Mouse (Mus musculus): ENCODE measurements around the gene Ndufb8. TPM values are rescaled to one million over a fixed set of nuclear protein-coding genes. Genes with fewer than 3 reads are reported as not detected.

Ndufb8 gene
- polyA plus RNA-seq, 1 experiment: 118 TPM

- TF ChIP-seq POLR2A (IDR thresholded peaks at IDR 0.05; ENCODE audit: low read depth, low read length) (no peak), CTCF (IDR thresholded peaks at IDR 0.05; ENCODE audit: borderline replicate concordance, insufficient read depth, low read length) (no peak)
- Histone ChIP-seq H3K27ac (ENCODE audit: insufficient read depth, low read length) (no peak overlapping the region), H3K4me1 (ENCODE audit: control insufficient read depth, insufficient read depth, low read length) (no peaks in the 10 kb centered on the region), H3K4me3 (ENCODE audit: insufficient read depth, low read length) (no peak overlapping the region)
Measured at GRCm38 (mm10) chr19:44513921-44514482, 41.2 kb downstream of the Ndufb8 start.

- H3K27ac ChIP-seq (ENCODE audit: insufficient read depth, low read length): no peak overlapping the region
- H3K4me3 ChIP-seq (ENCODE audit: insufficient read depth, low read length): no peak overlapping the region
- TF ChIP-seq CTCF (IDR thresholded peaks at IDR 0.05; ENCODE audit: borderline replicate concordance, insufficient read depth, low read length): no peak
- TF ChIP-seq POLR2A (IDR thresholded peaks at IDR 0.05; ENCODE audit: low read depth, low read length): no peak
- no peaks in the 10 kb centered on the region for H3K4me1 ChIP-seq (ENCODE audit: control insufficient read depth, insufficient read depth, low read length)
Measured at GRCm38 (mm10) chr19:44513054-44513833, 42.0 kb downstream of the Ndufb8 start.

GRCm38 (mm10) chr19:44512601-44513000, 42.6 kb downstream of the Ndufb8 start:
- TF ChIP-seq POLR2A (IDR thresholded peaks at IDR 0.05; ENCODE audit: low read depth, low read length): no peak
- no peak for TF ChIP-seq CTCF (IDR thresholded peaks at IDR 0.05; ENCODE audit: borderline replicate concordance, insufficient read depth, low read length)
- Histone ChIP-seq H3K4me1 (ENCODE audit: control insufficient read depth, insufficient read depth, low read length) (no peaks in the 10 kb centered on the region), H3K4me3 (ENCODE audit: insufficient read depth, low read length) (no peak overlapping the region), H3K27ac (ENCODE audit: insufficient read depth, low read length) (no peak overlapping the region)

- no peak overlapping the region for H3K27ac ChIP-seq (ENCODE audit: insufficient read depth, low read length)
- peak overlapping the region; percentile 17 for H3K4me3 ChIP-seq (ENCODE audit: insufficient read depth, low read length)
- TF ChIP-seq POLR2A (IDR thresholded peaks at IDR 0.05; ENCODE audit: low read depth, low read length): no peak
- no peak for TF ChIP-seq CTCF (IDR thresholded peaks at IDR 0.05; ENCODE audit: borderline replicate concordance, insufficient read depth, low read length)
- H3K4me1 ChIP-seq (ENCODE audit: control insufficient read depth, insufficient read depth, low read length): no peaks in the 10 kb centered on the region
Measured at GRCm38 (mm10) chr19:44511451-44512231, 43.6 kb downstream of the Ndufb8 start.

GRCm38 (mm10) chr19:44510534-44511175, 44.6 kb downstream of the Ndufb8 start:
- TF ChIP-seq POLR2A (IDR thresholded peaks at IDR 0.05; ENCODE audit: low read depth, low read length): no peak
- no peak for TF ChIP-seq CTCF (IDR thresholded peaks at IDR 0.05; ENCODE audit: borderline replicate concordance, insufficient read depth, low read length)
- no peak overlapping the region for H3K4me3 ChIP-seq (ENCODE audit: insufficient read depth, low read length)
- no peaks in the 10 kb centered on the region for H3K4me1 ChIP-seq (ENCODE audit: control insufficient read depth, insufficient read depth, low read length)
- H3K27ac ChIP-seq (ENCODE audit: insufficient read depth, low read length): no peak overlapping the region

- TF ChIP-seq CTCF (IDR thresholded peaks at IDR 0.05; ENCODE audit: borderline replicate concordance, insufficient read depth, low read length): no peak
- TF ChIP-seq POLR2A (IDR thresholded peaks at IDR 0.05; ENCODE audit: low read depth, low read length): no peak
Measured at GRCm38 (mm10) chr19:44502741-44503140, 52.5 kb downstream of the Ndufb8 start.

GRCm38 (mm10) chr19:44501925-44502324, 53.3 kb downstream of the Ndufb8 start:
- Histone ChIP-seq H3K27ac (ENCODE audit: insufficient read depth, low read length) (no peak overlapping the region), H3K4me1 (ENCODE audit: control insufficient read depth, insufficient read depth, low read length) (no peaks in the 10 kb centered on the region), H3K4me3 (ENCODE audit: insufficient read depth, low read length) (no peak overlapping the region)
- TF ChIP-seq CTCF (IDR thresholded peaks at IDR 0.05; ENCODE audit: borderline replicate concordance, insufficient read depth, low read length) (no peak), POLR2A (IDR thresholded peaks at IDR 0.05; ENCODE audit: low read depth, low read length) (no peak)

More at GRCm38 (mm10) chr19:44502741-44503140, 52.5 kb downstream of the Ndufb8 start:
- Histone ChIP-seq H3K4me3 (ENCODE audit: insufficient read depth, low read length) (no peak overlapping the region), H3K4me1 (ENCODE audit: control insufficient read depth, insufficient read depth, low read length) (no peaks in the 10 kb centered on the region), H3K27ac (ENCODE audit: insufficient read depth, low read length) (no peak overlapping the region)

GRCm38 (mm10) chr19:44500240-44500639, 55.0 kb downstream of the Ndufb8 start:
- H3K27ac ChIP-seq (ENCODE audit: insufficient read depth, low read length): no peak overlapping the region
- no peak for TF ChIP-seq CTCF (IDR thresholded peaks at IDR 0.05; ENCODE audit: borderline replicate concordance, insufficient read depth, low read length)
- TF ChIP-seq POLR2A (IDR thresholded peaks at IDR 0.05; ENCODE audit: low read depth, low read length): no peak
- H3K4me3 ChIP-seq (ENCODE audit: insufficient read depth, low read length): no peak overlapping the region
- no peaks in the 10 kb centered on the region for H3K4me1 ChIP-seq (ENCODE audit: control insufficient read depth, insufficient read depth, low read length)

GRCm38 (mm10) chr19:44498936-44499335, 56.3 kb downstream of the Ndufb8 start:
- H3K27ac ChIP-seq (ENCODE audit: insufficient read depth, low read length): no peak overlapping the region
- H3K4me1 ChIP-seq (ENCODE audit: control insufficient read depth, insufficient read depth, low read length): no peaks in the 10 kb centered on the region
- TF ChIP-seq POLR2A (IDR thresholded peaks at IDR 0.05; ENCODE audit: low read depth, low read length): no peak
- TF ChIP-seq CTCF (IDR thresholded peaks at IDR 0.05; ENCODE audit: borderline replicate concordance, insufficient read depth, low read length): no peak
- H3K4me3 ChIP-seq (ENCODE audit: insufficient read depth, low read length): no peak overlapping the region

Other genes with a start within 250 kb of the Ndufb8 start
- gene Scd4, start 222.3 kb downstream of the Ndufb8 start, polyA plus RNA-seq (2011; ENCODE audit: insufficient read length, low read depth, missing spikeins): 0.35 and 0.72 TPM in 2 replicates
- 80.0 and 94.1 TPM in 2 replicates for gene Scd1, start 147.6 kb downstream of the Ndufb8 start, polyA plus RNA-seq (2011; ENCODE audit: insufficient read length, low read depth, missing spikeins)
- not detected in 2 replicates for gene Wnt8b, start 62.0 kb downstream of the Ndufb8 start, polyA plus RNA-seq (2011; ENCODE audit: insufficient read length, low read depth, missing spikeins)
- 0.68 and 1.1 TPM in 2 replicates for gene Sec31b, start 9.6 kb downstream of the Ndufb8 start, polyA plus RNA-seq (2011; ENCODE audit: insufficient read length, low read depth, missing spikeins)
- gene Gm20538, start 2.6 kb downstream of the Ndufb8 start, polyA plus RNA-seq (2011; ENCODE audit: insufficient read length, low read depth, missing spikeins): not detected in 2 replicates
- gene Hif1an, start 7.4 kb upstream of the Ndufb8 start, polyA plus RNA-seq (2011; ENCODE audit: insufficient read length, low read depth, missing spikeins): 19.7 and 20.7 TPM in 2 replicates
- gene Pax2, start 200.6 kb upstream of the Ndufb8 start, polyA plus RNA-seq (2011; ENCODE audit: insufficient read length, low read depth, missing spikeins): not detected in 2 replicates